Mouse (Mus musculus) spleen, postnatal 4 days (tissue): ENCODE data around the gene Gmnc.

ENCODE experiments used
- DNase-seq, 2 experiments: peaks; one replicate each; pipeline ENCODE4 v3.0.0; 2022; ENCODE audit warnings: low spot score in 2 of 2

The Gmnc gene

DNA sequence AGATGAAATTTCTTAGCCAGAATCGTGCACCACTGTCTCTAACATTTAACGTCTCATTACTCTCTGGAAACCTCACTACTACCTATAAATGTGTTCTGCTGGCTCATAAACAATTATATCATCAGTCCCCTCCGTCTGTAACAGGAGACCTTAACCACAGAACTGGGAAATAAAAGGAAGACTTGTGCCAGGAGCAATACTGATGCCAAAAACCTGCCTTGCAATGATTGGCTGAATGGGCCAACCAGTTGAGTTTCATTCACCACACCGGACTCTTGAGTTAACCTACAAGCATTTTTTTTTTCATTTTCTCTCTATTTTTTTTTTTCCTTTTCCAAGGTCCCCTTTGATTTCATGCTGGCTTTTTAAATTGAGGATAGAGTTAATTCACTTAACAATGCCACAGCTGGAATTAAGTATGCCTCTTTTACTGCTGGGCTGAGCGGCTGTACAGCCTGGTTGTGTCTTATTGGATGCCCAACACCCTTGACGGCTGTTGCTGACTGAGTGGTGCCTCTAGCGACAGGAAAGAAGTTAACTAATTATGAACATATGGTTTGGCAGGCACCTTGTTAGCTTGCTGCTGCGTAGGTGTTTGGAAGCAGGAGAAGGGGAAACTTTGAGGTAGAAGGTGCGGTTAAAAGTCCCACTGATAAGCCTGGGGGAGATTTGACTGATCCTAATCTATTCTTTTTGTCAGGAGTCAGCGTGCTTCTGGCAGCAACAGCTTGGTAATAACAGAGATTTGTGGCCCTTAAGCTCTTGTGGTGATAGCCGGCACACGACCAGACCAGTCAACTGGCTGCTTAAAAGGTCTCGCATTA lies at the start of gene Gmnc:
Gmnc (minus strand) TSS at position 176 of the 824 bp plus-strand sequence.
- DNase-seq: no peak

DNA sequence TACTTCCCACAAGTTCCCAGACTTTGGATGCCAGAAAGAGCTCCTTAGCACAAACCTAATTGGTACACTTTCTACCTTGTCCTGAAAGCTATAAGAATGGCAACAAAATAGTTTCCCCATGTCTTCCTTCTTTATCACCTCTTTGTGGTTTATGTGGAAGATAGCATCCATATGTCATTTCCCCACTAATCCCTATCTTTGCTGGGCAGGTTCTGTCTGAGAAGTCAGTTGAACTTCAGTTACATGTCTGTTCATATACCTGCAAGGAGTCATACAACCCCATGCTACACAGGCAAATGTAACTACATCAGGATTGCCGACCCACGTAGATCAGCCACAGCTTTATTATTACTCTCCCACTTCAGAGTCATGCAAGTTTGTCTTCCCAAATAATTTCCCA lies 35.8 kb upstream of the Gmnc start:
- DNase-seq: no peak

GRCm38 (mm10) chr16:27026226-27026625 lies 34.8 kb upstream of the Gmnc start:
- DNase-seq: no peak

- DNase-seq: no peak
Observed at GRCm38 (mm10) chr16:27022746-27023145, 31.3 kb upstream of the Gmnc start.

DNA sequence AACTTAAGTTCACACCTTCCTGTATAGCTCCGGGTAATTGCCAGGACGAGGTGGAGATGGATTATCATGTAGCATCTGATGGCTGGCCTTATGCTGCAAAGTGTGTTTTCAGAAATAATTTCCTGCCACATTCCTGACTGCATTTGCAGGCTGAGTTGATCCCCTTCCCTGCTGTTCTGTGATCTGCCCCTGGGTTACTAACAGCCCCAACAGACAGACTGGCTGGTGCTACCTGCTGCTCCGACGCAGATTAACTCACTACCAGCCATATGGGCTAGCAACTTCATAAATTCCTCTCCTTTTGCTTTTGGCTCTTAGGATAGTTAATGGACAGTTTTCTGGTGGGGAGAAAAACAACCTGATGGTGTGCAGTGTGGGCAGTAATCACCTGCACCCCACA lies 25.9 kb upstream of the Gmnc start:
- no peak for DNase-seq

DNA sequence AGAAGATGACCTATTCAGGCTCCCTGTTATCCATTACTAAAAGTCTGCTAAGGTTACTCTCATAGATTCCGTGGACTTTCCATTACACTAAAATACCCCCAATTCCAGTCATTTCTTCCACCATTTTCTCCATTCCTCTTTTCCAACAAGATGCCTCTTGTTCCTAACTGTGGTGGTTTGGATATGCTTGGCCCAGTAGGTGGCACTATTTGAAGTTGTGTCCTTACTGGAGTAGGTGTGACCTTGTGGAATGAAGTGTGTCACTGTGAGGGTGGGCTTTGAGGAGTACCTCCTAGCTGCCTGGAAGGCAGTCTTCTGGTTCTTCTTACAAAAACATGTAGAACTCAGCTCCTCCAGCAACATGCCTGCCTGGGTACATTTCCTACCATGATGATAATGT lies 11.3 kb upstream of the Gmnc start:
- no peak for DNase-seq

- no peak for DNase-seq
Observed at GRCm38 (mm10) chr16:26999563-26999962, 8.1 kb upstream of the Gmnc start.

GRCm38 (mm10) chr16:26989415-26990315 lies 1.8 kb downstream of the Gmnc start:
- no peak for DNase-seq

DNA sequence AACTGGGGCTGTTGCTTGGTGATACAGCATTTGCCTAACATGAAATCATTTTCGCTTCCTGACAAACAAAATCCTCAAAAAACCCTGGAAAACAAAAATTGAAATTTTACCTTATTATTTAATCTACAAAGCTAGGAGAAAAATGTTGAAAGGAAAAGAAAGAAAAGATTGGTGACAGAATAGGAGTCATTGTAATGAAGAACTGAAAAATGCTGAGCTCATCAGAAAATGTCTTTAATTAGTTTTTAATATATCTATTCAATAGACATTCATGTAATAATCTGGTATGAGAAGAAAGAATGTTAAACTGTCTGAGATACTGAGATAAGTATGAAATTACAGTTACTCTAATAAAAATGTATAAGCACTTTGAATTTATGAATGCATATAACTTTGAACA lies 3.3 kb downstream of the Gmnc start:
- no peak for DNase-seq

DNA sequence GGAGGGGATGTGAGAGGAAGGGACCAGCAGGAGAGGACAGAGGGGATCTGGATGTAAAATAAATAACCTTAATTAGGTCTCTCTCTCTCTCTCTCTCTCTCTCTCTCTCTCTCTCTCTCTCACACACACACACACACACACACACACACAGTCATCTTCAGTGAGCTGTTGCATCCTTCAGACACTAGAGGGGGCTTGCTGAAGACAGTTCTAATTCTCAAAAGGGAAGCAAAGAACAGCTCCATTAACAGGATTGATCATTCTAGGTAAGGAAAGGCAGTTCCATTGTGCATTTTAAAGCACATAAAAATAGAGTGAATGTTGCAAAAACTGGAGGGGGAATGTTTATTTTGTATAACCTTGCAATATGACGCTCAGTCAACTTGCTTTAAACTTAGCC lies 5.7 kb downstream of the Gmnc start:
- DNase-seq: no peak

DNA sequence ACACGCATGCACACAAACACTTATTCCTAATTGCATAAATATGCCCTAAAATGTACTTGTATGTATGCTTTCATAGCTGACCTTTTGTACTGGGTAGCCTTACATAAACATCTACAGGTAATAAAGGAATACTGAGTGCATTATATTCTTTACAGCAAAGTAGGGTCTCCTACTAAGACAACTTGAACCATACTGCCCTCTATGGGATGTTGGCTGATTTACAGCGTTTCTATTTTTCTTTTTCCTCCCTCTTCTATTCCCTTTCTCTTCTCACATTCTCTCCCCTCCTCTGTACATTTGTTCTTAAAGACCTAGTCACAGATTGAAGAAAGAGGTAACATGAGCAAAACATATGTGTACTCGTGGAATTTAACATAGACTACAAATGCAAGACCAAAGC lies 9.3 kb downstream of the Gmnc start:
- no peak for DNase-seq

- no peak for DNase-seq
Observed at GRCm38 (mm10) chr16:26967967-26968366, 23.5 kb downstream of the Gmnc start.

GRCm38 (mm10) chr16:26966830-26967229 lies 24.6 kb downstream of the Gmnc start:
- DNase-seq: no peak

GRCm38 (mm10) chr16:26961971-26962370 lies 29.5 kb downstream of the Gmnc start:
- DNase-seq: no peak

- DNase-seq: no peak
Observed at GRCm38 (mm10) chr16:26951601-26952000, 39.9 kb downstream of the Gmnc start.

DNA sequence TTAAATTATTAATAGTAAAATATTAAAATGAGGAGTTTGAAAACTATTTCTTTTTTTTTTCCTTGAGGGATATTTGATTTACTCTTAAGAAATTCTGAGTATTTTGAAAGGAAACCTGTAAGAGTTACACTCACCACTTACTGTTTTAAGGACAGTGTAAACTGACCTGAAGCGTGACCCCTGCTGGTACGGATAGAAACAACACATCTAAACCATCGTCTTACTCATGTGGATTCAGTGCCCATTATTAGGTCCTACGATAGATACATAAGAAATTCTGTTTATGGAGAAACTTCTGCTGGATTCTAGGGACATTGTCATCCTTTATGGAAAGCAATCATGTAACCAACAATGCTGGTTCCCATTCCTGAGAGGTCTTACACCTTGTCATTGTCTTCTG lies 41.2 kb downstream of the Gmnc start:
- DNase-seq: no peak

- DNase-seq: no peak
Observed at GRCm38 (mm10) chr16:26903968-26904367, 87.5 kb downstream of the Gmnc start.

DNA sequence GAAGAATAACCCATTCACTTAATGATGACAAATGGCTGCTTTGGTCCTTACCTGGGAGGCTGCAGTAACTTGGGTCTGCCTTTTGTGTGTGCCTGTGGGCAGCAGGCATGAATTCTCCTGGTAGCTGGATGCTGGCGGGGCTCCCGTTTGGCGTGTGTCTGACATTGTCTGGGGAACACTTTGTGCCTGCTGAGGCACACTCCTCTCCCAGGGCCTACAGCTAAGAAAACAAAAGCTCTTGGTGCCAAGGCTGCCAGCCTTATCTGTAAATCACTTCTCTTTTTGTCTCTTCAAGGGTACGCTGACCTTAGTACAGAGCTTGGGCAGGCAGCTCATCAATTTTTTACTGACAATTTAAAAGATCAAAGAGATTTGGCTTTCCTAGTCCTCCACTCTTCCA lies 90.0 kb downstream of the Gmnc start:
- no peak for DNase-seq

- no peak for DNase-seq
Observed at GRCm38 (mm10) chr16:26886337-26886736, 105.1 kb downstream of the Gmnc start.

DNA sequence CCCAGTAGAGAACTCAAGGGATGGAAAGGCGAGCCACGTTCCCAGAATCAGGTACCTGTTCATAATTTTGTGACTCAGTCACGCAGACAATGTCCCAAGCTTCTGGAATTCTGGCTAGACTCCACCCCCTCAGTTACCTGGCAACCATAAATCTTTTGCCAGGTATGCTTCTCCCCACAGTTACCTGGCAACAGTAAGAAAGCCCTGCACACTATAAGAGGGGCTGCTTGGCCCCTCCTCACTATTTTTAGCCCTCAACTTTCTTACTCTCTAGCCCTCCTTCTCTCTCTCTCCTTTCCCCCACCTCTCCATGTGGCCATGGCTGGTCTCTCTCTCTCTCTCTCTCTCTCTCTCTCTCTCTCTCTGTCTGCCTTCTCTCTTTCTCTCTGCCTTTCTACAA lies 114.6 kb downstream of the Gmnc start:
- no peak for DNase-seq
